Mouse (Mus musculus) megakaryocyte, embryonic 14.5 days (primary cell): ENCODE measurements around the gene Vamp8. TPM values are rescaled to one million over a fixed set of nuclear protein-coding genes. Genes with fewer than 3 reads are reported as not detected.

Experiments
- H3K27me3 ChIP-seq: replicated peaks from 2 replicates; pipeline ENCODE3; 2012; ENCODE audit warnings: inconsistent platforms
- H3K36me3 ChIP-seq: replicated peaks from 2 replicates; pipeline ENCODE3; 2012; ENCODE audit warnings: low read length, inconsistent platforms, mixed read lengths
- H3K4me1 ChIP-seq: 2 replicates; pipeline ENCODE4 v1.6.1; 2012; ENCODE audit warnings: inconsistent platforms
- H3K4me3 ChIP-seq: replicated peaks from 2 replicates; pipeline ENCODE3; 2012; ENCODE audit warnings: moderate library complexity, mild to moderate bottlenecking, inconsistent platforms
- H3K9me3 ChIP-seq: 2 replicates; pipeline ENCODE4 v1.6.1; 2012; ENCODE audit warnings: inconsistent platforms
- FLI1 ChIP-seq: IDR thresholded peaks from 2 replicates; pipeline ENCODE4 v1.6.1; 2012; ENCODE audit warnings: low read length, inconsistent platforms, mixed read lengths
- GATA1 ChIP-seq: IDR thresholded peaks from 3 replicates; pipeline ENCODE4 v1.6.1; 2012; ENCODE audit warnings: mixed read lengths, low read length, inconsistent platforms, borderline replicate concordance
- polyA plus RNA-seq: library from polyadenylated mRNA; stranded (reverse); fragments of >175 nt; gene quantifications from 2 replicates; pipeline ENCODE4 v1.2.3, GENCODE M21; 2012; ENCODE audit warnings: low replicate concordance; ENCODE audit not compliant: insufficient read depth

Gene Vamp8
- polyA plus RNA-seq, 1 experiment, result 174 TPM

DNA sequence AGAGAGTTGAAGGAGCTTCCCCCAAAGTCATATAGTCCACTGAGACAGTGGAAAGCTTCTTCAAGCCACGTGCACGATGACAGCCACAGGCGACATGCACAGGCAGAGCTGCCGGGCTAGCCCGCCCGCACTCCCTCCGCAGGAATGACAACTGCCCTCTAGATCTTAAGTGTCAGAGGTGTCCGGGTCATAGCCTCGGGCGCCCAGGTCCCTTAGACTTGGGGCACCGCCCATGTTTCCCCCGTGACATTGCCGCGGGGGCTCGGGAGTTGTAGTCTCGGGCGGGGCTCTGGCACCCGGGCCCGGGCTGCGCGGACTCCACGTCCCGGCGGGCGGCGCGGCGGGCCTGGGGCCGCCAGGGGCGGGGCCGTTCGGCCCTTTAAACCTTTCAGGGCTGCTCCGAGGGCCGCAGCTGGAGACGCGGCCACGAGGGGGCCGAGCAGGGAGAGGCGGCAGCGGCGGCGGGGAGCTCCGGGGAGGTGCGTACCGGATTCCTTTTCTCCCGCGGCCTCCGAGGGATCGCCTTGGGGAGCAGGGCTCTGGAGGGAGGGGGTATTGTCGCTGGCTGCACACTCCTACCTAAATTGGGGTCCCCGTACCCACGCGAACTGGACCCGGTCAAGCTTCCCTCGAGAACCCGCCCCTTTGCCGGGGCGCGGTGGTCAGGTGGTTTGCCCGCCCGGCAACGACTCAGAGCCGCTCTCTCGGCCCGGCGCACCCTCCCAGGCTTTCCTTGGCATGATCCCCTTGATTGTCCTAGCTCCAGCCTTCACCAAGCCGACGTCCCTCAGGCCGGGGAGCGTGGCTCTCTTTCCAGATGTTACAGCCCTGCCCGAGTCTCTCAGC, 35.2 kb downstream of the Vamp8 start, which contains the start of gene Tmem150a:
Gene Tmem150a (plus strand): TSS at position 382 of the 846 bp plus-strand sequence.
- TF ChIP-seq FLI1, result no peak
- TF ChIP-seq GATA1, result no peak
- H3K36me3 ChIP-seq, result peaks cover 78% of the 10 kb centered on the region
- no peaks in the 10 kb centered on the region for H3K9me3 ChIP-seq
- peak within 1 kb of the TSS; percentile 94 for H3K4me3 ChIP-seq
- peaks cover 96% of the 10 kb centered on the region for H3K4me1 ChIP-seq
- H3K27me3 ChIP-seq, result no peaks in the 10 kb centered on the region

DNA sequence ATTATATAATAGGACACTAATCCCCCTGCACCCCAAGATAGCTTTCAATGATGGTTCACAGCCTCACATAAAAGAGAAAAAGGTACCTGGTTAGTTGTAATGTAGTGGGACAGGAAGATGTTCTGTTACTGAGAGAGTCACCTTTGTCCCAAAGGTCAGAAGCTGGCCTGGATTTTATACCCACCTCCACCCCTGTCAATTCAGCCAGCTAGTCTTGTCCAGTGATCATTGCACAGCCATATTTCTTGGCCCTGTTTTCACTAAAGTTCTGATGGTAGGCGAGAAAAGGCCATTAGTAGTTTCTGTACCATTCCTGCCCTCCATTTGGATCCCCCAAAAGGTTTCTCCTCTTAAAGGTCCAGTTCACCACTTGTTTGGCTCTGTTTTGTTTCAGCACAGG, 36.5 kb downstream of the Vamp8 start:
- Histone ChIP-seq H3K4me3 (no peak overlapping the region), H3K9me3 (no peaks in the 10 kb centered on the region), H3K27me3 (no peaks in the 10 kb centered on the region), H3K36me3 (peaks cover 78% of the 10 kb centered on the region), H3K4me1 (peaks cover 96% of the 10 kb centered on the region)
- no peak for TF ChIP-seq FLI1
- no peak for TF ChIP-seq GATA1

DNA sequence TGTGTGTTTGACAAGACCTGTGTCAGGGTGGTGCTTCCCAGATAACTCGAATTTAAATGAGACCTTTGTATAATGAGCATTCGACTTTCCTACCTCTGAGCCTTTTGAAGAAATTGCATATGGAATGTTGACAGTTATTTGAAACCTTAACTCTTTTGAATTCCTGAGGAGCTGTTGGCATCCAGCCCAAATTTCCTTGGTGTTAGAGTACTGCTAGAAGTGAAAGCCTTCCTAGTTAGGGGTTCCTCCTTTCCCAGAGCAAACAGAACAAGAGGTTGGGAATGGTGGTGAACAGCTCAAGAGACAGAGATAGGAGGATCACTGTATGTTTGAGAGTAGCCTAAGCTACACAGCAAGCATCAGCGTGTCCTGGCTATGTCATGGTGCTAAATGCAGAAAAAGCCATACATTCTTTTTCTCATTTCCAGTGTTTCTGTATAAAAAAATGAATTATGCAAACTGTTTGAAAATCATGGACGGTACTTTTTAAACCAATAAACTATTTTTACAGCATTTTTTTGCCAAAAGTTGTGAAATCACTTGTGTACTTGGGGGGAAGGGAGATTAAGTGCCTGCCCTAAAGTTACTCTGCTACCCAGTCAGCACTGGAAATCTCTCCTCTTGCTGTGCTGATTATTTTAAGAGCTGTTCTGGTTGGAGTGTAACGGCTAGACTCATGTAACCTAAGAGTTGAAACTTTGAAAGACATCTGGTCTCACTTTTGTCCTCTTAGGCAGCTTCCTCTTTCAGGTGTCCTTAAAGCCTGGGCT, 37.7 kb downstream of the Vamp8 start:
- TF ChIP-seq GATA1 (no peak), FLI1 (no peak)
- Histone ChIP-seq H3K36me3 (peaks cover 76% of the 10 kb centered on the region), H3K27me3 (no peaks in the 10 kb centered on the region), H3K9me3 (no peaks in the 10 kb centered on the region), H3K4me3 (no peak overlapping the region), H3K4me1 (peaks cover 96% of the 10 kb centered on the region)

DNA sequence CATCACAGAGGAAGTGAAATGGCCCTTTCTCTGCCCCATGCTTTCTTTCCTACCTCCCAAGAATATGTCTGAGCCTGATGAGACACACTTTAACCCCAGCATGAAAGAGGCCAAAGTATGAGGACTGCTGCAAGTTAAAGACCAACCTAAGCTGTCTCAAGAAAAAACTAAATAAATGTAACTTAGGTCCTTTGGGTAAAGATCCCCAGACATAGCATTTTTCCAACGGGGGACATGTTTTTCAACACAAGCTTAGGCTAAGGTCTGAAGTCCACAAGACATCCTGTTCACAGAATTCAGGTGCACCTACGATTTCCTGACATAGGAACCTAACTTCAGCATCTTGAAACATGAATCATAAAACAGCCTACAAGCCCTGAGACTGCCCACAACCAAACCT, 40.3 kb downstream of the Vamp8 start:
- H3K27me3 ChIP-seq, result no peaks in the 10 kb centered on the region
- H3K9me3 ChIP-seq, result no peaks in the 10 kb centered on the region
- peaks cover 91% of the 10 kb centered on the region for H3K4me1 ChIP-seq
- peaks cover 59% of the 10 kb centered on the region for H3K36me3 ChIP-seq
- H3K4me3 ChIP-seq, result no peak overlapping the region
- no peak for TF ChIP-seq FLI1
- TF ChIP-seq GATA1, result no peak

DNA sequence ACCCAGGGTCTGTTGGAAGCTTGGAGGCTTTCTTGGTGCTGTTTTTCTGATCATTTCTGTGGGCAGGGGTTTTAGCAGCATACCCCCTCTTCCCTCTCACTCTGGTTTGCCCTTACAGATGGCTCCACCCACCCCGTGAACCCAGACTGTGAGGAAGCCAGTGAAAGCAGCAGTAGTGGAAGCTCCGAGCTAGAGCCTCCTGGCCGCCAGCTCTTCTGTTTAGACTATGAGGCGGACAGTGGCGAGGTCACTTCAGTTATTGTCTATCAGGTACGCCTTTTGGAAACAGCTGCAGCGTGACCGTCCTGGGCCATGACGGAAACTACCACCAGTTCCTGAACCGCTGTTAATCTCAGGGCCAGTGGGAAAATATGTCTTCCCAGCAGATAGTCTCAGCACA, 42.1 kb downstream of the Vamp8 start:
- TF ChIP-seq FLI1 (no peak), GATA1 (no peak)
- H3K4me1 ChIP-seq, result peaks cover 76% of the 10 kb centered on the region
- H3K9me3 ChIP-seq, result no peaks in the 10 kb centered on the region
- no peaks in the 10 kb centered on the region for H3K27me3 ChIP-seq
- peaks cover 50% of the 10 kb centered on the region for H3K36me3 ChIP-seq
- H3K4me3 ChIP-seq, result peak overlapping the region; percentile 97

DNA sequence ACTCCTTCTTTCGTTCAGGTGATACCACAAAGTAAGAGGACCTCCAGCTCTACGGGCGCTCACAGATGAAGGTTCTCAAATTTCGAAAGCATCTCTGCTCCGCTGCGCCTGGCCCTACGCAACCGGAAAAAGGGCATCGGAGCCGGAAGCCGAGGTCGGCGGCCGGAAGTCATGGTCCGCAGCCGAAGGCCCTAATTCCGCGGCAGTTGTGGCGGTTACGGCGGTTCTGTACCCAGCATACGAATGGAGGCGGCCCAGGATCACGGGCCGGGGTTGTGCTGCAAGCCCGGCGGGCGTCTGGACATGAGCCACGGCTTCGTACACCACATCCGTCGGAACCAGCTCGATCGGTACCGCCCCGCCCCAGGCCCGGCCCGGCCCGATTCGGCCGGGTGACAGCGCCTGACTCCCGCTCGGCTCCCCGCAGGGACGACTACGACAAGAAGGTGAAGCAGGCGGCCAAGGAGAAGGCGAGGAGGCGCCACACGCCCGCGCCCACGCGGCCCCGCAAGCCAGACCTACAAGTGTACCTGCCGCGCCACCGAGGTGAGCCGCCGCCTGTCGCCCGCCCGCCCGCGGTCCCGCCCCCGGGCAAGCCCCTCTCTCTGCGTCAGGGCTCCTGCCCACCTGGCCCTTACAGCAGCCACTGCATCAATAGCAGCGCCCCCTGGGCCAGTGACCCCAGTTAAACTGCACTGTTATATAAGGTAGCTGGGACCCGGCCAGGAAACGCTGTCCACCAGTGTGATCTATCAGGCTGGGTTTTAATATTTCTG, 43.1 kb downstream of the Vamp8 start, which contains the start of gene 0610030E20Rik:
Gene 0610030E20Rik (plus strand): TSS at position 152 of the 776 bp plus-strand sequence.
- no peaks in the 10 kb centered on the region for H3K27me3 ChIP-seq
- H3K4me3 ChIP-seq, result peak within 1 kb of the TSS; percentile 97
- TF ChIP-seq FLI1, result peak; percentile 59; the same call in 1 of the 2 replicates
- no peak for TF ChIP-seq GATA1
- H3K4me1 ChIP-seq, result peaks cover 70% of the 10 kb centered on the region
- peaks cover 45% of the 10 kb centered on the region for H3K36me3 ChIP-seq
- H3K9me3 ChIP-seq, result no peaks in the 10 kb centered on the region

DNA sequence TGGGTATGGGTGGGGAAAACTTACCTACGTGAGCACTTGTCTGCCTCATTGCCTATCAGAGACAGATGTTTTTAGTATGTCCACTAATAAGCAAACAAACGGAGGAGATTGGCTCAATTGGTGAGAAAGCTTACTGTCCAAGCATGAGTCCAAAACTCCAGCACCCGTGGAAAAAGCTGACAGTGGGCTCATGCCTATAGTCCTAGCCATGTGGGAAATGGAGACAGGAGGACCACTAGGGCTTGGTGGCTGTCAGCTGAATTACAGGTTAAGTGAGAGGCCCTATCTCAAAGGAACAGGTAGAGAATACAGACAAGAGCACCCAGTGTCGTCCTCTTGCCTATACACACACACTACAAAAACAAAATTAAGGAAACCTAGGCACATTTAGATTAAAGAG, 44.2 kb downstream of the Vamp8 start:
- Histone ChIP-seq H3K4me3 (peak overlapping the region; percentile 97), H3K27me3 (no peaks in the 10 kb centered on the region), H3K36me3 (peaks cover 48% of the 10 kb centered on the region), H3K4me1 (peaks cover 72% of the 10 kb centered on the region), H3K9me3 (no peaks in the 10 kb centered on the region)
- TF ChIP-seq FLI1 (no peak), GATA1 (no peak)

DNA sequence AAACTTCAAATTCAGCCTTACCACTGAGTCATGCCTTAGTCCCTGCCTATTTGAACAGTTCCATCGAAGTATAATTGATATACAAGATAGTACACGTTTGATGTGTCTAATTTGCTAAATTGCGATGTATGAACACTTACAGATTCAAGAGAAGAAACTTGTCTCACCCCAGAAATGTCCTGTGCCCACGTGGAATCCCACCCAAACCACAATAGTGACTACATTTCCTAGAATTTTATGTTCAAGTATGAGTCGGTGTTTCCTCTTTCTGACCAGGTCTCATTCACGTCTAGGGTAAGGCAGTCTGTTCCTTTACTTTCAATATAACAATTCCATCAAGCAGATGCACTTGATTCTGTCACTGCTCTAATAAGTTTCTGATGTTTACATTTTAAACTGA, 44.9 kb downstream of the Vamp8 start:
- Histone ChIP-seq H3K9me3 (no peaks in the 10 kb centered on the region), H3K4me1 (peaks cover 72% of the 10 kb centered on the region), H3K4me3 (peak overlapping the region; percentile 97), H3K36me3 (peaks cover 47% of the 10 kb centered on the region), H3K27me3 (no peaks in the 10 kb centered on the region)
- TF ChIP-seq GATA1 (no peak), FLI1 (no peak)

DNA sequence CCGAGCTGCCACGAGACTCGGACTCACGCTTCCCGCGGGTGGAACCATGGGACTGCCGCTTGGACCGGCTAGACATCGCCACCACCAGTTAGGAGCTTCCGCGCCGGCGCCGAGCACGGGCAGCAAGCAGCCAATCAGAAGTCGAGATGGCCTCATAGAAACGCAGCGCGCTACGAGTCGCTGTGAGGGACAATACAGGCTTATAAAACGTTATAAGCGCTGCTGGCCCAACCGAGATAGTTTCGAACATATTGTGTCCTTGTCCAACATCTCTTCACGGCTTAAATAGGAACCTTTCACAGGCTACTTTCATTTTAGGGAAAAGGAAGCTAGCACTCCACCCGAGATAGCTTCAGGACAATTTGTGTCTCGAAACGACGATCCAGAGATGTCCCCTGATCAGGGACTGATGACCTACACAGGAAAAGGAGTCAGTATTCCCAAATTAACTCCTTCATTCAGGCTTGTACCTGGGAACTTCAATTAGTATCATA, 45.4 kb downstream of the Vamp8 start, which contains the start of gene Usp39:
Gene Usp39 (minus strand): TSS at position 111 of the 494 bp plus-strand sequence.
- Histone ChIP-seq H3K9me3 (no peaks in the 10 kb centered on the region), H3K36me3 (peaks cover 46% of the 10 kb centered on the region), H3K27me3 (no peaks in the 10 kb centered on the region), H3K4me3 (peak within 1 kb of the TSS; percentile 97), H3K4me1 (peaks cover 72% of the 10 kb centered on the region)
- no peak for TF ChIP-seq FLI1
- TF ChIP-seq GATA1, result no peak
